Mouse (Mus musculus) limb, embryonic 12.5 days (tissue): ENCODE results near the gene Serp2. TPM values are rescaled to one million over a fixed set of nuclear protein-coding genes. Genes with fewer than 3 reads are reported as not detected.

Experiments used
- ATAC-seq: fragments of 200-750 bp; cut with Nextera tagmentation; 2 replicates; pipeline ENCODE4 v1.8.0; 2017; ENCODE audit warnings: low read depth, moderate TSS enrichment; ENCODE audit not compliant: insufficient number of reproducible peaks, insufficient read depth, low FRiP score, low TSS enrichment
- H3K27ac ChIP-seq: fragments of 300-500 bp; sonication (generic); 2 replicates; pipeline ENCODE4 v1.5.1; 2016; ENCODE audit warnings: mild to moderate bottlenecking, moderate library complexity
- H3K27me3 ChIP-seq: fragments of 300-500 bp; sonication (generic); 2 replicates; pipeline ENCODE4 v1.6.1; 2016; ENCODE audit warnings: mild to moderate bottlenecking, moderate library complexity
- H3K36me3 ChIP-seq: fragments of 300-500 bp; sonication (generic); 2 replicates; pipeline ENCODE4 v1.6.1; 2016; ENCODE audit warnings: mild to moderate bottlenecking, moderate library complexity
- H3K4me1 ChIP-seq: fragments of 300-500 bp; sonication (generic); replicated peaks from 2 replicates; pipeline ENCODE4 v1.6.1; 2016
- H3K4me2 ChIP-seq: fragments of 300-500 bp; sonication (generic); 2 replicates; pipeline ENCODE4 v1.6.1; 2016; ENCODE audit warnings: mild to moderate bottlenecking, moderate library complexity
- H3K4me3 ChIP-seq: fragments of 300-500 bp; sonication (generic); replicated peaks from 2 replicates; pipeline ENCODE4 v1.5.1; 2016; ENCODE audit warnings: mild to moderate bottlenecking
- H3K9ac ChIP-seq: fragments of 300-500 bp; sonication (generic); replicated peaks from 2 replicates; pipeline ENCODE4 v1.6.1; 2016; ENCODE audit warnings: mild to moderate bottlenecking, moderate library complexity
- H3K9me3 ChIP-seq: fragments of 300-500 bp; sonication (generic); 2 replicates; pipeline ENCODE4 v1.6.1; 2016; ENCODE audit warnings: mild to moderate bottlenecking, moderate library complexity
- WGBS: fragments of 180-500 bp; shearing (Covaris S2); methylation state at CpG from one replicate; pipeline ENCODE4 v1.1.7; 2016; 5-methylcytosine and 5-hydroxymethylcytosine counted together
- polyA plus RNA-seq: library from polyadenylated mRNA; unstranded; fragments of >200 nt; fragmentation: Nextera tagmentation; extraction: Ambion mirVana; gene quantifications from 2 replicates; pipeline ENCODE4 v1.2.1, GENCODE M21; 2016

The Serp2 gene
- polyA plus RNA-seq, 1 experiment from 2014 or later = 15.5 TPM

GRCm38 (mm10) chr14:76506425-76507205 lies 50.1 kb downstream of the Serp2 start:
- Histone ChIP-seq H3K27ac (peak overlapping the region; percentile 100), H3K9ac (peak overlapping the region; percentile 97), H3K36me3 (peaks cover 31% of the 10 kb centered on the region), H3K27me3 (no peaks in the 10 kb centered on the region), H3K4me1 (peaks cover 27% of the 10 kb centered on the region), H3K4me2 (peak overlapping the region; percentile 94), H3K9me3 (no peaks in the 10 kb centered on the region), H3K4me3 (peak overlapping the region; percentile 76)
- WGBS = 50% methylated on average over 27 of the region's 27 CpGs
- ATAC-seq = no peak

- no peaks in the 10 kb centered on the region for H3K9me3 ChIP-seq
- H3K36me3 ChIP-seq = peaks cover 31% of the 10 kb centered on the region
- H3K4me3 ChIP-seq = peak overlapping the region; percentile 76
- H3K4me1 ChIP-seq = peaks cover 27% of the 10 kb centered on the region
- no peaks in the 10 kb centered on the region for H3K27me3 ChIP-seq
- under 1% methylated on average over 31 of the region's 31 CpGs for WGBS
- peak; percentile 80 for ATAC-seq
- peak overlapping the region; percentile 94 for H3K4me2 ChIP-seq
- H3K9ac ChIP-seq = peak overlapping the region; percentile 97
- peak overlapping the region; percentile 100 for H3K27ac ChIP-seq
Measured at GRCm38 (mm10) chr14:76505439-76506220, 51.1 kb downstream of the Serp2 start.

DNA sequence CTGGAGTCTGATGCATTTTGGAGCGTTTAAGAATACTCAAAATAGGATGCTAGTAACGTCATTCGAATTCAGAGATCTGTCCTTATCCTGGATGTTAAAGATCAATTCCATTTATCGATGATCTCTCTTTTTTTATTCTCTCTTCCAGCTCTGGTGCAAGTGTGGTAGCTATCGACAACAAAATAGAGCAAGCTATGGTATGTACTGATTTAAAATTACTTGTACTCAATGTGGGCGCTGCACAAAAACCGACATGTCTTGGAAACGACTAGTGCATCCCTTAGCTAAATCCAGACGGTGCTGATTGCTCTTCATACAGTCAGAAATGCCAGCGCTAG lies 51.6 kb downstream of the Serp2 start:
- Histone ChIP-seq H3K27ac (peak overlapping the region; percentile 100), H3K36me3 (peaks cover 26% of the 10 kb centered on the region), H3K4me3 (peak overlapping the region; percentile 76), H3K4me1 (peaks cover 28% of the 10 kb centered on the region), H3K27me3 (no peaks in the 10 kb centered on the region), H3K4me2 (peak overlapping the region; percentile 94), H3K9ac (peak overlapping the region; percentile 97), H3K9me3 (no peaks in the 10 kb centered on the region)
- WGBS = 1% methylated on average over 10 of the region's 10 CpGs
- no peak for ATAC-seq

DNA sequence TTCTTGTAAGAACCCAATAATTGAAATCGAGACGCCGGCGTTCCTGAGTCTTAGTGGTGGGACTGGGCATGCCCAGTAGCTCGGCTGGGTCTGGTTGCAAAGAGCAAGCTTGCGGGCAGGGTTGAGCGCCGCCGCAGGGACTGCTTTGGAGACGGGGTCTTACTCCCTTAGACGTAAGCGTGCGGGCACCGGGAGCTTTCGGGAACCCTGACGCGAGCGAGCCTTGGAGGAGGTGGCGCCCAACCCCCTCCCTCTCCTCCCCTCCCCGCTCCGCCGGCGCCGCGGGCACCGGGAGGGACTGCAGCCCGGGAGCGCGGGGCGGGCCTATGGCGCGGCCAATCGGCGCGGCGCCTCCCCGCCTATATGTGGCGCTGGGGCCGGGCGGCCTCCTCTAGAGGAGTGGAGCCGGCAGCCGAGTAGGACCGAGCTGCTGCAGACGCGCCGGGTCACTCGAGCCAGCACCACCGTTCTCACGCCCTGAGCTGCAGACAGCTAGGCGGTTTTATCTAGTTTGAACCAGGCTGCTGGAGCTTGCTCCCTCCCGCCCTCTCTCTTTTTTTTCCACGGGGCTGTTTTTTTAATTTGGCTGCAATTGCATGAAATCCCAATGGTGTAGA lies 52.5 kb downstream of the Serp2 start:
- ATAC-seq = peak; percentile 94
- Histone ChIP-seq H3K9me3 (no peaks in the 10 kb centered on the region), H3K4me3 (peak overlapping the region; percentile 76), H3K27me3 (no peaks in the 10 kb centered on the region), H3K4me2 (peak overlapping the region; percentile 94), H3K4me1 (peaks cover 33% of the 10 kb centered on the region), H3K9ac (peak overlapping the region; percentile 97), H3K27ac (peak overlapping the region; percentile 100), H3K36me3 (peaks cover 21% of the 10 kb centered on the region)
- 1% methylated on average over 40 of the region's 52 CpGs for WGBS

DNA sequence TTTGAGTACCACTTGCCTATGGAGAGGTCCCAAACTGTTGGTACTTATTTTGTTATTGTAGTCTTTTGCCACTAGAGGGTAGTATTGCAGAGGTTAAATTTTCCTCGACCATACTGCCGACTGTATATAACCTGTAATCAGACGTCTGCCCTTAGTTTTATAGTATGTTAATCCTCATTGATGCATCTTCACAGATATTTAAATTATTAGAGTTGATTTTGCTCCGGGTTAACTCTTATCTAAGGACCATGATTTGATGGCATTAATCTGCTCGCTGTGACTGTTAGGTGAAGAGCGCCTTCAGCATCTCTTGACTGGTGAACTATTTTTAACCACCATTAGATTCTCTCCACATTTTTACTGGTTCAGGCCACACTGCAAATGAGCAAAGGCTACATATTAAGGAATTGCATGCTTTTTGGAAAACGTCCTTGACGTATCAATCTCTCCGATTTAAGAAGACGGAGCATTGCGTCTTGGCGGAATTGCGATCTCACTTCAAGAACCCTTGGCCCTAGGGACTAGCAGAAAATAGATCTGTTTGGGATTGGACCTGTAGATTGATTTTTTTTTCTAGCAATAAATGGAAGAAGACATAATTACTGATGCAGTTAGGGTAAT lies 53.3 kb downstream of the Serp2 start:
- ATAC-seq = no peak
- H3K36me3 ChIP-seq = peaks cover 21% of the 10 kb centered on the region
- no peaks in the 10 kb centered on the region for H3K27me3 ChIP-seq
- H3K27ac ChIP-seq = peak overlapping the region; percentile 100
- 7% methylated on average over 13 of the region's 13 CpGs for WGBS
- H3K4me1 ChIP-seq = peaks cover 34% of the 10 kb centered on the region
- H3K9ac ChIP-seq = no peak overlapping the region; the same call in 1 of the 2 replicates
- H3K4me2 ChIP-seq = peak overlapping the region; percentile 94
- H3K4me3 ChIP-seq = peak overlapping the region; percentile 76
- no peaks in the 10 kb centered on the region for H3K9me3 ChIP-seq

GRCm38 (mm10) chr14:76500036-76500435 lies 56.7 kb downstream of the Serp2 start:
- H3K4me2 ChIP-seq = no peak overlapping the region

GRCm38 (mm10) chr14:76499492-76499891 lies 57.2 kb downstream of the Serp2 start:
- ATAC-seq = no peak
- Histone ChIP-seq H3K27ac (no peak overlapping the region), H3K4me2 (no peak overlapping the region), H3K9me3 (no peaks in the 10 kb centered on the region), H3K27me3 (no peaks in the 10 kb centered on the region), H3K9ac (no peak overlapping the region), H3K36me3 (no peaks in the 10 kb centered on the region), H3K4me3 (no peak overlapping the region), H3K4me1 (peaks cover 23% of the 10 kb centered on the region)
- 80% methylated on average over 6 of the region's 6 CpGs for WGBS

More at GRCm38 (mm10) chr14:76500036-76500435, 56.7 kb downstream of the Serp2 start:
- Histone ChIP-seq H3K9ac (no peak overlapping the region), H3K4me3 (no peak overlapping the region), H3K36me3 (no peaks in the 10 kb centered on the region), H3K9me3 (no peaks in the 10 kb centered on the region), H3K4me1 (peaks cover 21% of the 10 kb centered on the region), H3K27me3 (no peaks in the 10 kb centered on the region), H3K27ac (no peak overlapping the region)
- WGBS = 37% methylated on average over 5 of the region's 5 CpGs
- no peak for ATAC-seq

DNA sequence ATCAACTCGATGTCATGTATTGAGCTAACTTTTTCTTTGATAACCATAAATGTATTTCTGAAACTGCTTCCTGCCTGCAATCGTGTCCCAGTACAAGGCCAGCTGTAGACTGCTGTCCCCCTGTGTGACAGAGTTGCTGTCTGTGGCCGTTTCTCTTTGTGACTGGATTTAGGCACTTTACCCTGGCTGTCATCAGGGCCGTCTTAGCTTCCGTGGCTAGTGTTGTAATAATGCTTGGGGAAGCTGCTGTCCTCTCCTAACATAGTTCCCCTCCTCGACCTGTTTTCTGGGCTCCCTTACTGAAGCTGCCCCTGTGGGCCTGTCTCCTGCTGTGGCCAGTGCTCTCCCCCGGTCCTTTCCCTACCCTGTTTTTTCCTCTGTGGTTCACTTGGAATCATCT lies 58.5 kb downstream of the Serp2 start:
- WGBS = 62% methylated on average over 7 of the region's 7 CpGs
- Histone ChIP-seq H3K9me3 (no peaks in the 10 kb centered on the region), H3K27me3 (no peaks in the 10 kb centered on the region), H3K9ac (no peak overlapping the region), H3K4me2 (no peak overlapping the region), H3K27ac (peak overlapping the region; percentile 31; the same call in 1 of the 2 replicates), H3K36me3 (0 out of 2 replicates have a peak, but pooled peaks cover 7% of the 10 kb centered on the region), H3K4me3 (no peak overlapping the region), H3K4me1 (peaks cover 15% of the 10 kb centered on the region)
- no peak for ATAC-seq

DNA sequence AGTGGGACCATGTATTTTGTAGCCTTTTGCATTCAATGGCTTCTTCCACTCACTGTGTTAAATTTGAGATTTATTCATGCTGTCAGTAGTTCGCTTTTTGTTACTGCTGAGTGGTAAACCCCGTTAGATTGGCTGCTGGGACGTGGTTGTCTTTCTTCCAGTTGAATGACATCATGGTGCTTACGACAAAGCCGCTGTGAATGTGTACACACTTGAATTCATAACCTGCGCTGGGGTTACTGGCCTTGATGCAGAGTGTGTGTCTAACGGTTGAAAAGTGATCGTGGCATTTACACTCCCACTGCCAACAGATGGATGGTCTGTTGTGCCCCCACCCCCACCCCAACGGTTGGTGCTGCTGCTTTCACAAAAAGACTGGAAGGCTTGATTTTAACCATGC lies 59.5 kb downstream of the Serp2 start:
- ATAC-seq = no peak
- H3K36me3 ChIP-seq = 0 out of 2 replicates have a peak, but pooled peaks cover 7% of the 10 kb centered on the region
- H3K4me1 ChIP-seq = peaks cover 15% of the 10 kb centered on the region
- H3K9ac ChIP-seq = no peak overlapping the region
- H3K27me3 ChIP-seq = no peaks in the 10 kb centered on the region
- H3K27ac ChIP-seq = no peak overlapping the region
- H3K4me2 ChIP-seq = no peak overlapping the region
- 84% methylated on average over 9 of the region's 9 CpGs for WGBS
- no peaks in the 10 kb centered on the region for H3K9me3 ChIP-seq
- no peak overlapping the region for H3K4me3 ChIP-seq

DNA sequence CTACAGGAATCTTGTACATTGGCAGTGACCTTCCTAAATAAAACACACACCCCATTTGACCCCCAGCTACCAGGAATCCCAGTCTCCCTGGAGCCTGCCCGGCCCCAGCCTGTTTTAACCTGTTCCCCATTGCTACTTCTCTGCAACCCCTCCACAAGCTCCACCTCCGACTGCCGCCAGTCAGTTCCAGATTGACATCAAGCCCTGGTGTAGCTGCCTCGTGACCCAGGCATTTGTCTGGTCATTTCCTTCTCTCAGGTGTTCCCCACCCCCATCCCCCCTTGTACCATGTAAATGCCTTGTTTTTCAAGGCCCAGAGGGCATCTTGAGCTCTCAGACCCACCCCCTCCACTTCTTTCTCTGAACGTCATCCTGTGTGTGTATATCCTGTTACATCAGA lies 61.7 kb downstream of the Serp2 start:
- H3K9ac ChIP-seq = no peak overlapping the region
- peaks cover 13% of the 10 kb centered on the region for H3K4me1 ChIP-seq
- no peak overlapping the region for H3K4me3 ChIP-seq
- H3K9me3 ChIP-seq = no peaks in the 10 kb centered on the region
- no peak overlapping the region for H3K27ac ChIP-seq
- H3K36me3 ChIP-seq = 0 out of 2 replicates have a peak, but pooled peaks cover 7% of the 10 kb centered on the region
- no peak for ATAC-seq
- no peaks in the 10 kb centered on the region for H3K27me3 ChIP-seq
- H3K4me2 ChIP-seq = no peak overlapping the region
- 53% methylated on average over 5 of the region's 5 CpGs for WGBS
